Mouse (Mus musculus) adipocyte (in vitro differentiated cells): ENCODE results near the gene Smim11.

Experiments
- DNase-seq: peaks from one replicate; pipeline ENCODE4 v3.0.0-alpha.2; 2016; ENCODE audit warnings: low spot score

Gene Smim11

DNA sequence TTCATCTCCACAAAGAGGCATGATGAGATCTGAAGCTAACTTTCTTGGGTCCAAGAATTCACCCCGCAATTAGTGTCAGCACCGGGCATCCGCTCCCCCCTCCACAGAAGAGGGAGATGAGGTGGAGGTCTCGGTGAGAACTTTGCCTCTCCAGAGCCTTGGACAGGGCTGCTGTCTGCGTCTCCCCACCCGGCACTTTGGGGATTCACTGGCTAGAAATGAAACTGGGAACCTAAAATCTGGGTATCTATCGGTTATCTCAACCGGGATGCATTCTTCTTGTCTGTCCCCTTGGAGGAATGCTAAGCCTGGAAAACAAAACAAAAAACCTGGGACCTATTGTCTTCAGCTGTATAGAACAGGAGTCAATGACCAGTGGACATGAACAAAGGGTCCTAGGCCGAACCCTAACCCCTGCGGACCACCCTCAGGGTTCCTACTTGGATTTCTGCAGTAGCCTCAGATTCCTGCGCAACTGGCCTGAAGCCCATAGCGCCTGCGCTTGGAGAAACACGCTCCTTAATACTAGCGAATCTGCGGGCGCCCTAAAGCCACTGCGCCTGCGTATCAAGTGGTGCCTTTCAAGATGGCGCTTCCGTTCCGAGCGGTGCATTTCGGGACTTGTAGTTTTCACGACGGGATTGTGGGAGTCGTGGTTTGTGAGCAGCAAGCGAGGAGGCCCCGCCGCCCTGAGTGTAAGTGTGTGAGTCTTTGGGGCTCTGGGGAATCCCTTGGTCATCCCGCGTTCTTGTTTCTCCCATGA lies at the start of gene Smim11:
Gene Smim11 (plus strand): TSS at position 638 of the 763 bp plus-strand sequence.
- DNase-seq: peak; percentile 99

DNA sequence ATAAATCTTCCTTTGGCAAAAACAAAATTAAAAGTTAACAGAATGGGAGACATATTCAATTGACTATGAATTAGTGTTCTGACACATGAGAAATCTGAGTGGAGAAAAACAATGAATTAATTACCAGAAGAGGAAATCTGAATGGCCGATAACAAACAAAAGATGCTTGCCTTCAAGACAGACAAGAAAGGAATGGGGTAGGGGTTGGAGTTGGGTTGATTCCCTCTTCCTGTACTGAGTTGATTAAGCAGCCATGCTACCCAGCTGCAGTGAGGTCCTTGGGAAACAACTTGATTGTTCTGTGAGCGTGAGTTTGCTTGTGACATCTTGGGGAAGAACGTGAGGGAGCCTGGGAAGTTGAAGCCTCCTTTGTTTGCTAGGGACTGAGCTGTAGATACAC lies 46.8 kb upstream of the Smim11 start:
- no peak for DNase-seq

DNA sequence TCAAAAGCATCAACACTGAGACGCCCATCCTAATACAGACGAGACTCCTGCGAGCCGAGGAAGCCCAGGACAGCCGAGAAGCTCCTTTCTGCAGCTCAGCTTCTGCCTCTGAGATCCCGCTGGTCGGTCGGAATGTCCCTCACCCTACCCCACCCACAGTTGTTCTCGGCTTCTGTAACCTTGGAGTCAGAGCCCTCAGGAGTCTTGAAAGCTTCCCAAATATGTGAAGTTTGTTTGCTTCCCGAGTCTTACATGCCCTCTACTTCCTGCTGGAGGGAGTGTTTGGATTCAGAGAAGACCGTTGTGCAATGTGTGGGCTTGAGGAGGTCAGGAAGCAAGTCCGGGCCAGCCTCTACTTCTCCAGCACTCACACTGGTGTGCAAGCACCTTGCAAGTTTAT lies 33.2 kb upstream of the Smim11 start:
- DNase-seq: peak; percentile 46

DNA sequence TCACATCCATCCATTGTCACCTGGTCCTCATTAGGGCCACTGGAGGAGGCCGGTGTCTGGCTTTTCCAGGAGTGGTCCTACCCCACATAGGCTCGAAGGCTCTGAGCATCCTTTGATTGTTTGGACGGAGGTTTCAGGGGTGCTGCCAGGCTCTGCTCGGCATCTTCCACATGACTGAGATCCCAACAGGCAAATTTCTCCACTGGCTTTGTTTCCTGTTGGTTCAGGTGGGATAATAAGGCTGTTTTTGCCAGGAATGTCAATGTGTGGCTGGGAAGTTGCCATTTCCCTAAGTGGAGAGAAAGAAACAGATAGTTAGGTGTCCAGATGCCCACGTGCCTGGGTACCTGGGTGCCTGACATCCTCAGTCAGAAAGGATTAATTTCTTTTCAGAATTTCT lies 26.6 kb upstream of the Smim11 start:
- DNase-seq: no peak

DNA sequence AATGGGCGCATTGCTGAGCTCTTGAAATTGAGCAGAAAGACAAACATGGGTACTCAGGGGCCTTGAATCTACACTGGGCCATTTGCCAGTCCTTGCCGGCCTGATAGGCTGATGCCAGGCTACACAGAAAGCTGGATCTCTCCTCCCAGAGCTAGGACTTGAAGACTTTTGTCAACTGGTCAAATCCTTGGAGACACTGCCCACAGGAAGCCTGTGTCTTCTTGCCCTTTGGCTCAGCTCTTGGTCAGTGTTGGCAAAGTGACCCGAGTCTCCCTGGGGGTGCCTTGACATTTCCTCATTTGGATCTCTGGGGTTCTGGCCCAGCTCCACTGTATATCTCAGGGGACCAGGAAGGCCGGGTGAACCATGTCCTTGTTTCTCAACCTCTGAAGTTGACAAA lies 25.6 kb upstream of the Smim11 start:
- DNase-seq: peak; percentile 99

DNA sequence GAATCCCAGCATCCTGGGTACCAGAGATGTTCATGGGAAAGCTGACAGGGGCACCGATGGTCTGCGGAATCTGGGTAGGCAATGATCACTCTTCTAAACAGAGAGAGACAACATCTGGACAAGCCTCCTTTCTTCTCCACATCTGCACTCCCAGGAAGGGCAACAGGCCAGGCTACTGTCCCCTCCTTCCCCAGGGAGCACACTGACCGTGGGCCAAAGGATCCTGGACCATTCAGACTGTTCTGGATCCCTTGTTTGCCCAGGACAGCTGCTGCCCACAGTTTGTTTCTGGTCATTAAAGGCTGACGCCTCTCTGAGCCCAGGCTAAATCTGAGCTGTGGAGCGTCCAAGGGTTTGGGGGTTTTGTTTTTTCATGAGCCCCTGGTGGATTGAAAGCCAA lies 18.4 kb upstream of the Smim11 start:
- peak; percentile 38 for DNase-seq

DNA sequence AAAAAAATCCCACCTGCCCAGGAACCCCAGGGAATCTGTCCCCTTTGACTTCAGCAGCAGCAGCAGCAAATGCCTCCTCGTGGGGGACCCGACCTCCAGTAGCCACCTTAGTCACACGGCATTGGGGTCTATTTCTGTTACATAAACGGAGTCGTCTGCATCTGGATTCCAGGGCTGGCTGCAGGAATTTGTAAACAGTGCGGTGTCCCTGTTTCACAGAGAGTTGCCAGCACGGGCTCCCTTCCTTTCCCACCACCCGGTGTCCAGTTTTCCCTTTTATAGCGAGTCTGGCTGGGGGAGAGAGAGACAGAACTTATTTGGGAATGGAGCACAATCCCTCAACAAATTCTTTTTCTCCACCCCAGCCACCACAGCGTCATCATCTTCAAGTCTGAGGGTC lies 16.0 kb upstream of the Smim11 start:
- no peak for DNase-seq

DNA sequence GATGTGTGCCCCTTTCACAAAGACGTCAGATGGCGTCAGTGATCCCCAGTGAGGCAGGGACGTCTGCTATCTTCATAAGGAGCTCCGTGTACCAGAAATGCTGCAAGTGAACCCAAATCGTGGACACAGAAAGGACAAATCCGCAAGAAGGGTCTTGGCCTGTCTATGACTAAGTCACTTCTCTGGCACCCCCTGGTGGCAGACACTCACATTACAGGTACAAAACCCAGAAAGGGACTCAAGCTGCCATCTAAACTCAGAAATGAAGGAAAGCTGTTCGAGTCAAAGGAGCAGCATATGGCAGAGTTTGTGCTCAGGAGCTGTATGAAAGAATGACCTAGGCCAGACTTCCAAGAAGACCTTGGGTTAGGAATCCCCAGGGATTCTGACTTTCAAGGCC lies 14.5 kb upstream of the Smim11 start:
- peak; percentile 95 for DNase-seq

DNA sequence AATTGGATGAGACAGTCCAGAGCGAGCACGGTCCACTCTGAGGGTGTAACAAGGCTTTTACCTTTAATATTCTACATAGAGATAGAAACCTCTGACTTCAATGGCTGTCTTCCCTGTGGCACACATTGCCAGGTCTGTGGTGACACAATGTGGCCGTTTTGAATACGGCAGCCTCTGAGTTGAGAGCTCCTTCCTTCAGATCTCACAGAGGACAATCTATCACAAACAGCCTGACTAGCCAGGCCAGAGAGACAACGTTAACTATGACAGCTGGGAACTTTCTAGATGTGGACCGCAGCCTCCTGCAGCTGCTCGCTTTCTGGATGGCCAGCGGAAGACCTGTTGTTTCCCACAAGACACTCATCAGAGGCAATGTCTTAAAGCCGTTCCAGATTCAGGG lies 12.3 kb upstream of the Smim11 start:
- DNase-seq: peak; percentile 88

DNA sequence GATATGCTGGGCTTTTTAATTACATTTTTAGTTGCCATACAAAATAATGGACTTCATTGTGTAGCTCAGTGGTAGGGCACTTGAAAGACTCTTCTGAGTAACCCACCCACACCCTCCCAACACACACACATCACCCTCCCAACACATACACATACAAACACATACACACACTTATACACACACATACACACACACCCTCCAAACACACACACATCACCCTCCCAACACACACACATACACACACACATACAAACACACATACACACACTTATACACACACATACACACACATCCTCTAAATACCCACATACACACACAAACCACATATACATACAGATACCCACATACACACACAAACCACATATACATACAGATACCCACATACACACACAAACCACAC lies 11.0 kb upstream of the Smim11 start:
- DNase-seq: no peak

DNA sequence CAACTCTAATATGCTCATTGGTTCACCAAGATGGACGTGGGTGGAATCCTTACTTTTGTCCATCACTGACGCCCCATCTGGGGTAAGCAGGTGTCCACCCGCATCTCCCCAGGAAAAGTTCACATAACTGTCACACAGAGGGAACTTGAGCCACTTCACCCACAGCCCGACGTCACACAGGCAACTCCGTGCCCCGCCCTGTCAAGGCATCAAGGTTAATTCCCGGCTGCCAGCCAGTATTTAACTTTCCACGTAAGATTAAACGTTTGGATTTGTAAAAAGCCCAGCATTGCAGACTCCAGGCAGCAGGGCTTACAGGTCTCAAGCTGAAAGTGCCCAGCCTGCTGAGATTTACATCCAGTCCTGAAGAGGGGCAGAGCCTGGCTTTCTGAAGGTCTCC lies 9.0 kb upstream of the Smim11 start, which contains the start of gene Kcne2:
Gene Kcne2 (plus strand): TSS at position 289 of the 400 bp plus-strand sequence.
- DNase-seq: no peak

DNA sequence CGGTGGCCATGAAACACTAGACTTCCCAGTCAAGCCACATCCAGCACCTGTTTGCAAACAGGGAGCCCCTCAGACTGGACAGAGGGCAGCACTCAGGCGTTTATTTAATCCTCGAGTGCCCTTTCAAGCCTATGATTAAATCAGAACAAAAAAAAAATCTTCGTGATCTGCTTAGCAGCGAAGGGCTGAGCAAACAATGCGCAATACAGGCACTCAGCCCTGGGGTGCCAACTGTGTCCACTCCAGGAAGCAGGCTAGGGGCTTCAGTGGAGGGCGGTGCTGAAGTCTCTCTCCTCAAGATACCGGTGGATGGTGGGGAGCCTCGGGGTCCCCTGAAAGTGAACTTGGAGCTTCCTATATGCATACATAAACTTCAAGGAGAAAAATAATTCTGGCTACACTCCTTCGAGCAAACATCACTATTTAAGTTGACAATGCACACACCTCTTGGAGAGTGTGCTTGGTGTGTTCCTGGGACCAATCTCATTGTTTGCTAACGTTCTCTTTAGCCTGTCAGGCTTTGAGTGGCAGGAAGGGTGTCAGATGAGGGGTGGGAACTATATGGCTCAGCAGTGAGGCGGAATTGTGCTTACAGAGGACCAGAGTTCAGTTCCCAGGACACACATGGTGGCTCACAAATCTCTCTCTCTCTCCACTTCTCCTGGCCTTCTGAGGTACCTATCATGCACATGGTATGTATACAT lies 6.7 kb upstream of the Smim11 start:
- DNase-seq: no peak

DNA sequence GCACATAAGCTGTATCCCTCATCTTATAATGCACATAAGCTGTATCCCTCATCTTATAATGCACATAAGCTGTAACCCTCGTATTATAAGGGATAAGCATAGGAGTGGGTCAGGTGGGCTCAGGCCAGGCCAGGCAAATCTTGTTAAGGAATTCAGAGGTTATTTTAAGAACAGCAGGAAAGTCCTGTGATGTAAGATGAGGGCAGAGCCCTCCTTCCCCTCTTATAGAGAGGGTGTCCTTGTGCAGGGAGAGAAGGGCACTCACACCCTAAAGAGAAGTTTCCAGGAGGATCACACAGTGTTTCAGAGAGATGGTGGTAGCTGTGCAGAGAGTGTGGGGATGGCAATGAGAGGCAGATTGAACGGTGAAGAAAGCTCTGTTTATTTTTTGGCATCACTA lies 5.8 kb upstream of the Smim11 start:
- no peak for DNase-seq

DNA sequence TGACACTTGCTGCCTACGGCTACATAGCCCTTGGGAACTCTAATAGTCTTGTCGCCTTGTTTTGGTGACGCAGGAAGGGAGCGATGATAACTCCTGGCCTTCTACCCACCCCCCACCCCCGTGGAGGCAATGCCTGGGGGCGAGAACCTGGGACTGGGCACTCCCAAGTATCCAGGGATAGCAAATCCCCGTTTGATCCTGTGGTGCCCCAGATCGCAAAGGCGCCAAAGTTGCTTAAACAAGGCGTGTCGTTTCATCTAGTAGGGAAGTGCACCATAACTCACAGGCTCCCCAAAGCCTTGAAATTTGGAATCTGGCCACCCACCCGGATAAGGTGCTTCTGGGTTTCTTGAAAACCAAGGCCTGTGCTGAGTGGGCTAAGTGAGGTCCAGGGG lies 323 bp downstream of the Smim11 start:
- no peak for DNase-seq

DNA sequence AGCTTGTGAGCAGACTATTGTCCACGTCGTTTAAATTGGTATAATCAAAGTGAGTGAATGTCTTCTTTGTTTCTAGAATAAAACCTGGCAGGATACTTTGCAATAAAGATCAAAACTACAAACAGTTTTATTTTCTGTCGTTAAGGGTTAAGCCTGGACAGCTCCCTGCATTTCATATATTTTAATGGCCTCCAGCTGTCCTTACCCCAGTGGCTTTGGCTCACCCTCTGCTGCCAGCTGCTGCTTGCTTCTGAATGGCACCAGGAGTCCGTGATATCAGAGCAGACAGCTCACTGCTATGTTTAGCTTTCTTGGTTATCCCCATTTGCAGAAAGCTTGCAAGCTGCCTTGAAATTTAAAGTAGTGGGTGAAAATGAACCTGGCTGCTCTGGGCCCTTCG lies 903 bp downstream of the Smim11 start:
- DNase-seq: peak; percentile 63

DNA sequence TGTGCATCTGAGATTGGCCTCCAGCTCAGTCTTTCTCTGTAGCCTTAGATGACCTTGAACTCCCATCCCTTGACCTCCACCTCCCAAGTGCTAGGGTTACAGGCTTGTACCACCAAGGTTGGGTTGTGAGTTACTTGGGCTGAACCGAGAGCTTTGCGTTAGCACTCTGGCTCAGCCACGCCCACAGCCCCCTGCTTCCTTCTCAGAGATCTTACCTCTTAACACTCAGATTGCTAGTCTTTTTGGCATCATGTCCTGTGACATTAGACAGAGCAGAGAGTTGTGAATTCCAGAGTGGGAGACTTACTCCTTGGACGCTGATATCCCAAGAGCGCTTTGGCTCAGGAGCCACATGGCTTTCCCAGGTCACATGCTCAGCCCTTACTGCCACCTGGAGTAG lies 1.4 kb downstream of the Smim11 start:
- DNase-seq: no peak

DNA sequence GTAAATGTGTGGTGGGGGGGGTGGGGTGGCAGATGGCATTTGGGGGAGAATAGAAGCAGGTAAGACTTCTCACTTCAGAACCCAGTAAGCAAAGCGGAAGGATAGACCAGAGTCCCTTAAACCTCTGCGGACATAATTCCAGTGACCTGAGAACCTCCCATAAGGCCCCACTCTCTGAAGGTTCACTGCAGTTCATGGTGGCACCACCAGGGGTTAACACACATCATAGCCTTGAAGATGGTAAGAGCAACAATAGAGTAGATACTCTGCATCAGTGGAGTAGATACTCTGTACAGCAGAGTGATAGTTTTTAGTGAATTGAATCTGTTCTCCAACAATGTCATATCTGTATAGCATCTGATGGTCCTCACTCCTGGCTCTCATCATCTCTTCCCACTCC lies 4.4 kb downstream of the Smim11 start:
- DNase-seq: no peak

DNA sequence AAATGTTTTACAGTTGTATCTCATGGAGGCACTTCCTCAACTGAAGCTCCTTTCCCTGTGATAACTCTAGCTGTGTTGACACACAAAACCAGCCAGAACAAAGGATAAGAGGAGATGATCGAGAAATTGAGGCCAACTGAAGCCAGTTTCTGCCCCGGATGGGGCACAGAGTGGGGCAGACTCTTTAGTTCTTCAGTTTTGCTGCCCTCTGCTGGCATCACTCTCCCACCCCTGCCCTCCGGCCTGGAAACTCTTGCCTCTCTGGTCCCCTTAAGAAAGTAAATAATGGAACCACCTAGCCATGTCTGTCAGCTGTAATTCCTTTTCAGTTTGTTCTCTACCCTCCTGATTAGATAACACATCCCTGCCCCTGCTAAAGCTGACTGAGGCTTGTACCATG lies 6.9 kb downstream of the Smim11 start:
- DNase-seq: no peak

DNA sequence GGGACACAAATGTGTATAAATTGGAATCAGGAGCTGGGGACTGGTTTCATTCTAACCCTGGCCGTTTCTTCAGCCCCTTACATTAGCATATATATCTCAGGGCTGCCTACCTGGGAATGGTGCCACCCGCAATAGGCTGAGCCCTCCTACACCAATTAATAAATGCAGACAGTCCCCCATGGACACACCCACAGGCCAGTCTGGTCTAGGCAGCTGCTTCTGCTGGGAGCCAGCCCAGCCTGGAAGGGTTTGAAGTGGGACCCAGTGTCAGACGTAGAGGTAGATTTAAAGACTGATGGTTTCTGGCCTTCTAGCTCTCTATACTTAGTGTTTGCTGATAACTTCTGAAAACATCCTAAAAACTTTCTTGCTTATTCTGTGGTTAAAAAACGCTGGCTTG lies 8.0 kb downstream of the Smim11 start:
- DNase-seq: no peak

DNA sequence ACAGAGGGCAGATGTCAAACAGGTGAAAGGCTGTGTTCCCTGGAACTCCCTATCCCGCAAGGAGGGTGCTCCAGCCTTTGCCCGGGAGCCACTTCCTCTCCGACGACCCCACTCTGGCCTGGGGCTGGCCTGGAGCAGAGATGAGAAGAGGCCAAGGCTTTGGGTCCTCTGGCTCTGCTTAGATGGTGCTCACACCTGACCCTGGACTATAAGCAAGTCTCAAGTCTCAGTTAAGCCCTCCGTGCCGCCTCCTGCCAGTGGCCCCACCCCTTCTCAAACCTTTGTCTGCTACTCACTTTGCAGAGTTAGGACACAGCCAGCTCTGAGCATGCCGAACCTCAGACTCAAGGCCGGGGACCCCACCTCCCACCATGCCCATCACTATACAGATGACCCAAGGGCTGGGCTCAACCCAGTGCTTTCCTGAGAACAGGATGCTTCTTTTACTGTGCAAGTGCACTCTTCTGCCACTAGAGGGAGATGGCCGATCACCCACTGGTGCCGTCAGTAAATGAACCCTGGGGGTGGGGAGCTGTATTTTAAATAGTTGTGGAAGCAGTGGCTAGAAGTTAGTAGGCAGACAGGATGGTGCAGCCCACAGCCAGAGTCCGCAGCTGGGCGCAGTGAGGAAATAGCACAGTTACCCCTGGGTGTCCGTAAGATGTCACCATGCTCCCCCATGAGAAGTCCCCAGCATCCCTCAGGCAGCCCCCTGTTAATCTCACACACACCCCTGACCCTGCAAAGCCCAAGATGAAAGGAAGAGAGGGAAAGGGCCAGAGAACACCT lies 13.1 kb downstream of the Smim11 start:
- peak; percentile 68 for DNase-seq

DNA sequence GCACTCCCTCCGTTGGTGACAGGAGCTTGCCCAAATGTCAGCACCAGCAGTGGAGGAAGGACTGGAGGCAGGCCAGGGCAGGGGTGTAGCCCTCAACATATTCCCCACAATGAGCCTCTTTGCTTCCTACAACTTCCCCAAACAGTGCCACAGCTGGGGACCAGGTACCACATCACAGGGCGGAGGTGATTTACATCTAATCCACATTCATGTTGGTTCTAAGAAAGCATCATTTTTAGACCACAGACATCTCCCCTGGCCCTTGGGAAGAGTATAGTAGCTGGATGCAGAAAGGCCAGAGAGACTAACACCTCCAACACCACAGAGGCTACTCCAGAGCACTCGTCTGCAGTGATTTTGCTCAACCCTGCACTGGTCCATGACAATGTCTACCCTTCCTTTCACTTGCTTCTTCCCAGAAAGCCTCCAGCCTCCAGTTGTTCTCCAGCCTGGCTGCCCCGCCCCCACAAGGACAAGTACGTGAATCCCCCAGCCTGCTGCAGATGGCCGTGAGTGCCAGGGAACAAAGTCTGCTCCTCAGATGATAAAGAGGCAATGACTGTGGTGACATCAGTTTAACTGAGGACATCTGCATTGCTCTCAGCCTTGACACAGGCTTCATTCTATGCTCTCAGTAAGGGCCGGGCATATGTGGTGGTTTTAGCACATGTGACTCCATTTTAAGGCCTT lies 15.1 kb downstream of the Smim11 start:
- DNase-seq: no peak

DNA sequence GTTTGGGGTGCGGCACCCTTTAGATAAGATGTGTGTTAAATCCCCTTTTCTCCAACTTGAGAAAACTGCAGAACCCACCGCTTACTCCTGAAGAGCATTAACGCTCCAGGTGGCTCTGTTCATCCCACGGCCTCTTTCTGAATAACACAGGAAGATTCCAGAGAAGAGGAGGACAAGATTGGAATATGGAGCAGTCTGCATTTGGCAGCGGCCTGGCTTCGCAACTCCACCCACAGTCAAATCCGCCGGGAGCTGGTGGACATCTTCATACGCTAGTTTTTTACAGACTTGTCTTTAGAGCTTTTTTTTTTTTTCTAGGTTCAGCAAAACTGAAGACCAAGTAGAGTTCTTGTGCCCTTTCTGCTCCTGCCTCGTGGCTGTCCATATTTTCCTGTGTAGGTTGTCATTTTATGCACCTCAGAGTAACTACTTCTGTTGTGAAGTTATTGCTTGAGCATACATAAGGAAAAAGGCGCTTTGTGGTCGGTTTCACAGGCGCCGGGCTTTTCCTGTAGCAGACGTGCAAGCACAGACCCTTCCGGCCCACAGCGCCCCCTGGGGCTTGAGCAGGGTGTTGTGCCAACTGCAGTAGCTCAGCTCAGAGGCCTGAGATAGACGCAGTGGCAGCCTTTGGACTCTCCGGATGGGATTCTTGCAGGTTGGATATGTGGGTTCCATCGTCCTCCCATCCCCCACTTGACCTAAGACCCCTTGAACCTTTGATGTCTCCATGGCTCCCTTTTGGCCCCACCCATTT lies 18.4 kb downstream of the Smim11 start:
- DNase-seq: no peak
